Mouse (Mus musculus) limb, embryonic 13.5 days (tissue): ENCODE measurements at regions not wholly inside any gene's neighbourhood (a gene's known extent, or its start where the extent isn't known, plus 50 kb on each side); places are given as distances from the start of the nearest gene placed in this dataset.
A peak's percentile ranks its signal among the peaks of the same experiment; 100 is the strongest.

ENCODE experiments used
- ATAC-seq: fragments of 200-750 bp; cut with Nextera tagmentation; 2 replicates; pipeline ENCODE4 v1.8.0; 2017; ENCODE audit warnings: low read depth, moderate number of reproducible peaks, moderate TSS enrichment; ENCODE audit not compliant: low FRiP score
- H3K27ac ChIP-seq: fragments of 300-500 bp; sonication (generic); 2 replicates; pipeline ENCODE4 v1.5.1; 2015; ENCODE audit warnings: inconsistent platforms, mild to moderate bottlenecking, moderate library complexity
- H3K27me3 ChIP-seq: fragments of 300-500 bp; sonication (generic); 2 replicates; pipeline ENCODE4 v1.6.1; 2015; ENCODE audit warnings: mild to moderate bottlenecking, inconsistent platforms
- H3K36me3 ChIP-seq: fragments of 300-500 bp; sonication (generic); 2 replicates; pipeline ENCODE4 v1.6.1; 2015; ENCODE audit warnings: inconsistent platforms, mild to moderate bottlenecking, moderate library complexity
- H3K4me1 ChIP-seq: fragments of 300-500 bp; sonication (generic); 2 replicates; pipeline ENCODE4 v1.6.1; 2015; ENCODE audit warnings: inconsistent platforms
- H3K4me2 ChIP-seq: fragments of 300-500 bp; sonication (generic); replicated peaks from 2 replicates; pipeline ENCODE4 v1.6.1; 2015; ENCODE audit warnings: inconsistent platforms, mild to moderate bottlenecking, moderate library complexity
- H3K4me3 ChIP-seq: fragments of 300-500 bp; sonication (generic); 2 replicates; pipeline ENCODE4 v1.5.1; 2015; ENCODE audit warnings: moderate library complexity, mild to moderate bottlenecking, inconsistent platforms
- H3K9ac ChIP-seq: fragments of 300-500 bp; sonication (generic); 2 replicates; pipeline ENCODE4 v1.6.1; 2015; ENCODE audit warnings: mild to moderate bottlenecking, inconsistent platforms
- H3K9me3 ChIP-seq: fragments of 300-500 bp; sonication (generic); 2 replicates; pipeline ENCODE4 v1.6.1; 2016; ENCODE audit warnings: inconsistent platforms
- WGBS: fragments of 180-500 bp; shearing (Covaris S2); methylation state at CpG from one replicate; pipeline ENCODE4 v1.1.7; 2015; 5-methylcytosine and 5-hydroxymethylcytosine counted together

GRCm38 (mm10) chr16:76232680-76233079 lies 140.9 kb downstream of the Nrip1 start:
- Histone ChIP-seq H3K4me3 (no peak overlapping the region), H3K36me3 (no peaks in the 10 kb centered on the region), H3K9ac (no peak overlapping the region), H3K27me3 (no peaks in the 10 kb centered on the region), H3K4me2 (no peak overlapping the region), H3K27ac (no peak overlapping the region), H3K9me3 (no peaks in the 10 kb centered on the region), H3K4me1 (no peaks in the 10 kb centered on the region)
- ATAC-seq = no peak
- WGBS = 85% methylated on average over 4 of the region's 4 CpGs

- 48% methylated on average over 3 of the region's 3 CpGs for WGBS
- H3K9ac ChIP-seq = no peak overlapping the region
- H3K9me3 ChIP-seq = no peaks in the 10 kb centered on the region
- H3K4me2 ChIP-seq = no peak overlapping the region
- no peak for ATAC-seq
- no peaks in the 10 kb centered on the region for H3K4me1 ChIP-seq
- no peak overlapping the region for H3K27ac ChIP-seq
- H3K27me3 ChIP-seq = no peaks in the 10 kb centered on the region
- H3K36me3 ChIP-seq = no peaks in the 10 kb centered on the region
- H3K4me3 ChIP-seq = no peak overlapping the region
These were observed 141.5 kb downstream of the Nrip1 start for GRCm38 (mm10) chr16:76232174-76232573.

DNA sequence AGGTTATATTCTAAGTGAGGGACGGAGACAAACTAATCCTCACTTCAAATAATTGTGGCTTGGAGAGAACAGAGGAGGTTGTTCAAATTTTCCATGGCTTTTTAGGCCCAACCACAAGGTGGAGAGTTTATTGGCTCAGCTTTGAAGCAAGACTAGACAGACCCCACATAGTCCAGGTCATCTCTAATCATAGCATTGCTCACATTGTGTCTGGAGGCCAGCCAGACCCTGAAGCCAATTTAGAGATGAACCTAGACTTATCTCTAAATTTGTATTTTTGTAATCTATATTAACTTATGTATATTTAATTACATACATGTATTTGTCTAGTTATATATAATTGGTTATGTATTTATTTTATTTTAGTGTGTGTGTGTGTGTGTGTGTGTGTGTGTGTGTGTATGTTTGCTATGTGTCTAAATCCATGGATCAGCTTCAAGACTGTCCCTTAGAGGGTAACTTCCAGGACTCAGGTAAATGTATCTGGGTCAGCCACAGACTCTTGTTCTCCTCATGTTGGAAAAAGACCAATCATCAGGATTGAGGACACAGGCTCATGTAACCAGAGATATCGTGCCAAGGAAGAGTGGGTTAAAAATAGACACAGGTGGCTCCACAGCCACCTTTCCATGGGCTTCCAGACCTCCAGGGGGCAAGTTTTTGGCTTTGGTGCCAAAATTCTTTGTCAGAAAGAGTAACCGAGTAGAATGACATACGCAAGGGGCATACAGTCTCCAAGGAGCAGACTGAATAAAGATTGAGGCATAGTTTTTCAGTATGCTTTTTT lies 142.9 kb downstream of the Nrip1 start:
- Histone ChIP-seq H3K27me3 (no peaks in the 10 kb centered on the region), H3K27ac (no peak overlapping the region), H3K4me3 (no peak overlapping the region), H3K9ac (no peak overlapping the region), H3K4me2 (no peak overlapping the region), H3K36me3 (no peaks in the 10 kb centered on the region), H3K4me1 (no peaks in the 10 kb centered on the region), H3K9me3 (no peaks in the 10 kb centered on the region)
- no peak for ATAC-seq
- 89% methylated on average over 4 of the region's 4 CpGs for WGBS

- ATAC-seq = no peak
- WGBS = 86% methylated on average over 4 of the region's 4 CpGs
- no peak overlapping the region for H3K4me2 ChIP-seq
These were observed 145.2 kb downstream of the Nrip1 start for GRCm38 (mm10) chr16:76228451-76228850.

DNA sequence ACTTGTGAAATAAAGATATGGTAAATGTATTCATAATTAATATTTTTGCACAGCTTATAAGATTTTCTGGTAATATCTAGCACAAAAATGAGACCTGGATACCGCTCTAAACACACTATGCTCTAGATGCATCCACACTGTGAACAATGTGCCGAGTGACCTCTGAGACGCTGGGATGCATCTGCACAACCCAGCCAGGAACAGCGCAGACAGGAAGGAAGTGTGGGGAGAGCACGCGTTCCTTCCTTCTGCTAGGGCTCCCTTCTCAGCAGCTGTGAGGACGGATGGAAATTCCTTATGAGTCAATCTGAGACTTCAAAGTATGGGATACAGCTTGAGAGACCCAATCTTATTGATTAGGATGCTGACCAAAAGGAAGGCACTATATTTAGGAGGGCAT lies 147.2 kb downstream of the Nrip1 start:
- Histone ChIP-seq H3K9ac (no peak overlapping the region), H3K36me3 (no peaks in the 10 kb centered on the region), H3K4me2 (no peak overlapping the region), H3K27me3 (no peaks in the 10 kb centered on the region), H3K27ac (no peak overlapping the region), H3K4me1 (peaks cover 8% of the 10 kb centered on the region), H3K4me3 (no peak overlapping the region), H3K9me3 (no peaks in the 10 kb centered on the region)
- ATAC-seq = no peak
- WGBS = 74% methylated on average over 7 of the region's 7 CpGs

More at GRCm38 (mm10) chr16:76228451-76228850, 145.2 kb downstream of the Nrip1 start:
- Histone ChIP-seq H3K36me3 (no peaks in the 10 kb centered on the region), H3K9me3 (no peaks in the 10 kb centered on the region), H3K4me1 (peaks cover 4% of the 10 kb centered on the region), H3K4me3 (no peak overlapping the region), H3K27ac (no peak overlapping the region), H3K9ac (no peak overlapping the region), H3K27me3 (no peaks in the 10 kb centered on the region)

DNA sequence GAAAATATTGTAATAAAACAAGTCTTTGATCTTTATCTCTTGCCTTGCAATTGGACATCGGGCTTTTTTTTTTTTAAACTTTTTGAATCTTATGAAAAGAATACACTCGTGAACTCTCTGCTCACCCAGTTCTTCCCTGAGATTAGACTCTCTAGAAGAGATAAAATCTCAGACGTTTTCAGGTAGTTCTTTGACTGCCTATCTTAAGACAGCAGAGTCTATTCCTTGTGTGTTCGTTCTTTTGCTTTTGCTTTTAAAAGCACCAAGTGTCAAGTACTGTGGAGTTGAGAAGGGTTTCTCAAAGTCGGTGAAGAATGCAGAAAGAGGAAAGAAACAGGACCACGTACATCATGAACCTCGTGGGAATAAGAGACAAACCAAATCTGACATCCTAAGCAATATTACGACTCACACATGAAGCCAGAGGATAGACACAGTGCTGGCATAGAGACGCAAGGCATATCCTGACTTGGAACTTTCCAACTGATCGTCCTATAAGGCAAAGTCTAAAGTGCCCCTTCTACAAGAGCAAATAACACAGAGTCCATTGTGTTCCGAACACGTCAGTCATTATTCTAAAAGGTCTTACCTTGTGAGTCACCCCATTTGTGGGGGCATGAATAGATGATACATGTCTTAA lies 147.9 kb downstream of the Nrip1 start:
- Histone ChIP-seq H3K4me2 (no peak overlapping the region), H3K27ac (no peak overlapping the region), H3K9ac (no peak overlapping the region), H3K36me3 (no peaks in the 10 kb centered on the region), H3K9me3 (no peaks in the 10 kb centered on the region), H3K4me1 (peaks cover 8% of the 10 kb centered on the region), H3K27me3 (no peaks in the 10 kb centered on the region), H3K4me3 (no peak overlapping the region)
- WGBS = 67% methylated on average over 12 of the region's 12 CpGs
- no peak for ATAC-seq

DNA sequence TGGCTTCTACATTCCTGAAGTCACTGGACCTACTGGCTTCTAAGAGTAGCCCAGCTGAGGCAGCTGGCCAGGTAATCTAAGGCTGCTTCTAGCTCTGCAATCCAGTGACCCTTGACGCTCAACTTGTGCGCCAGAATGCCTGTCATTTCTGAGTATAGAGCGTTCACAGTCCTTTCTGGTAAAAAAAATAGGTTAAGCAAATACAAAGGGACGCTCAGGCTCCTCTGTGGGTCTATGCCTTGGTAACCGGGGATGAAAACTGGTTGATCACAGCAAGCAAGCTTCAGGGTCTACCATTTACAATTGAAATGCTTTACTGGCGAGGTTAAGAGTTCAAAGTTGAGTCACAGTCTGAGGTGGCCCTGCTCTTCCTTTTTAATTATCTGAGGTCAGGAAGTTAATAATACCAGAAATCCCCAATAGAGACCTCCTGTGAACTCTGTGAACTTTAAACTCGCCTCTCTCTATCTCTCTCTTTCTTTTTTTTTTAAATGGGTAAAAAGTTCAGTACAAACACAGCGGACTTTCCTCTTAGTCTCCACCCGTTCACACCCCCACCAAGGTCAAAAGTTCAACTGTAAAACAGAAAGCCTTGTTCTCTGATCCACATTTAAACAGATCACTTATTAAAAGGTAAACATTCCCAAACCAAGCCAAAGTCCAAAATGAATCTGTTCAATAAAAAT lies 148.6 kb downstream of the Nrip1 start:
- Histone ChIP-seq H3K9me3 (no peaks in the 10 kb centered on the region), H3K36me3 (no peaks in the 10 kb centered on the region), H3K4me1 (peaks cover 8% of the 10 kb centered on the region), H3K4me2 (no peak overlapping the region), H3K27me3 (no peaks in the 10 kb centered on the region), H3K4me3 (no peak overlapping the region), H3K9ac (no peak overlapping the region), H3K27ac (no peak overlapping the region)
- no peak for ATAC-seq
- WGBS = 29% methylated on average over 9 of the region's 9 CpGs

- H3K4me2 ChIP-seq = no peak overlapping the region
- H3K9ac ChIP-seq = no peak overlapping the region
- no peak overlapping the region for H3K27ac ChIP-seq
- H3K4me3 ChIP-seq = no peak overlapping the region
- 0 out of 2 replicates have a peak, but pooled peaks have one; percentile 69 for ATAC-seq
- no peaks in the 10 kb centered on the region for H3K27me3 ChIP-seq
- no peaks in the 10 kb centered on the region for H3K36me3 ChIP-seq
- peaks cover 8% of the 10 kb centered on the region for H3K4me1 ChIP-seq
- no peaks in the 10 kb centered on the region for H3K9me3 ChIP-seq
- 20% methylated on average over 4 of the region's 4 CpGs for WGBS
These were observed 149.9 kb downstream of the Nrip1 start for GRCm38 (mm10) chr16:76223716-76224115.

DNA sequence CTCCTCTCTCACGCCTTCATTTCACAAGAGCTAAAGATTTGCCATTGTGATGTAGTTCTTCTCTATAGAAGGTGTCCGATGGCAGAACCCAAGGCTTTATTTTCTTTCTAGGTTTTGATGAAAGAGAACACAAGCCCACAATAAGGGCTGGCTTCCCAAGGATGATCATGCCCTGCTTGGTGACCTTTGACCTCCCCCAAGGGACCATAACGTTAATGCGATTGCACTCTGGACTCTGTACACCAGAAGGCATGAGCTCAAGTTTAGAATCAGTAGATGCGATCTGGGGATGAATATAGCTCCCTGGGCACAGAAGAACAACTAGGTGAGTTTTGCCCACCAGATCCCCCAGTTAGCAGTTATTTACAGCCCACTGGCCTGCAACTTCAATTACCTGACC lies 150.7 kb downstream of the Nrip1 start:
- Histone ChIP-seq H3K27me3 (no peaks in the 10 kb centered on the region), H3K36me3 (no peaks in the 10 kb centered on the region), H3K4me3 (no peak overlapping the region), H3K4me1 (peaks cover 8% of the 10 kb centered on the region), H3K9ac (no peak overlapping the region), H3K27ac (no peak overlapping the region), H3K4me2 (no peak overlapping the region), H3K9me3 (no peaks in the 10 kb centered on the region)
- 74% methylated on average over 5 of the region's 5 CpGs for WGBS
- ATAC-seq = no peak

DNA sequence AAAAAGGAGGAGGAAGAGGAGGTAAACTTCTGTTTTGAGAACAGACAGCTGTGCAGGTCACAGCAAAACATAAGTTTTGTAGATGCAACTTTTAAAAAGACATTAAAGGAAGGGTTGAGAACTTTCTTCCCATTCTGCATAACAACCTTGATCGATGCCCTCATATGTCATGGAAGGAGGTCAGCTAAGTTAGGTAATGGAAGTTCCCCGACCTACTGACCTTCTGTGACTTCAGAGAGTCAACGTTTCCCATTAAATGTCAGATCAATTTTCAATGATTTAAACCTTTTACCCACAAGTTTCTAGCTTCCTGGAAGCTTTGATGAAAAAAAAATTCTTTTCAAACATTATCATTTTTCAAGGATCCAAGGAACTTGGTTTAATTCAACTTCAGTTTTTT lies 153.2 kb downstream of the Nrip1 start:
- H3K9me3 ChIP-seq = no peaks in the 10 kb centered on the region
- H3K4me3 ChIP-seq = no peak overlapping the region
- H3K27ac ChIP-seq = no peak overlapping the region
- WGBS = 55% methylated on average over 3 of the region's 3 CpGs
- H3K9ac ChIP-seq = no peak overlapping the region
- H3K4me1 ChIP-seq = peaks cover 8% of the 10 kb centered on the region
- H3K27me3 ChIP-seq = no peaks in the 10 kb centered on the region
- H3K36me3 ChIP-seq = no peaks in the 10 kb centered on the region
- no peak overlapping the region for H3K4me2 ChIP-seq
- no peak for ATAC-seq

DNA sequence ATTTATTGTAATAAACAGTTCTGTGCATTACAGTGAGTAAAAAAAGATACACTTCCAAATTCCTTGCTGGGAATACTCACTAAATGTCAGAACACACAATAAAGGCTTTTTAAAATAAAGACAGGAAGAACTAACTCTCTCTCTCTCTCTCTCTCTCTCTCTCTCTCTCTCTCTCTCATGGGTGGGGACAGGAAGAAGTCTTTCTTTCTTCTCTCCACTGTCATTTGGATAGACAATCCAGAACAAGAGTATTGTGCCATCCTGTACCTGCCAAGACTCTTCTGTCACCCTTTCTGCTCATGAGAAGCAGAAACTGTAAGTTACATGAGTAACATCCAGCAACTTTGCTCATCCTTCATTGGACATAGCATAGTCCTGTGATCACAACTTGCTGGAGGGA lies 154.4 kb downstream of the Nrip1 start:
- no peak overlapping the region for H3K4me3 ChIP-seq
- no peaks in the 10 kb centered on the region for H3K9me3 ChIP-seq
- no peaks in the 10 kb centered on the region for H3K27me3 ChIP-seq
- no peak for ATAC-seq
- no peak overlapping the region for H3K27ac ChIP-seq
- H3K4me2 ChIP-seq = no peak overlapping the region
- H3K36me3 ChIP-seq = no peaks in the 10 kb centered on the region
- peaks cover 4% of the 10 kb centered on the region; the same call in 1 of the 2 replicates for H3K4me1 ChIP-seq
- no peak overlapping the region for H3K9ac ChIP-seq

GRCm38 (mm10) chr16:76218310-76219170 lies 155.1 kb downstream of the Nrip1 start:
- Histone ChIP-seq H3K4me3 (no peak overlapping the region), H3K36me3 (no peaks in the 10 kb centered on the region), H3K9me3 (no peaks in the 10 kb centered on the region), H3K9ac (no peak overlapping the region), H3K27ac (no peak overlapping the region), H3K27me3 (no peaks in the 10 kb centered on the region), H3K4me1 (peaks cover 4% of the 10 kb centered on the region; the same call in 1 of the 2 replicates), H3K4me2 (no peak overlapping the region)
- ATAC-seq = no peak
- WGBS = 90% methylated on average over 11 of the region's 11 CpGs
